Mouse (Mus musculus) ES-Bruce4 (cell line): ENCODE results near the gene Lrtm2.

ENCODE experiments used
- CTCF ChIP-seq: IDR thresholded peaks from one replicate; pipeline ENCODE4 v1.8.1; 2011; ENCODE audit warnings: low read depth, low read length
- POLR2A ChIP-seq: IDR thresholded peaks from one replicate; pipeline ENCODE4 v1.8.1; 2011; ENCODE audit warnings: low read length; ENCODE audit not compliant: insufficient read depth

GRCm38 (mm10) chr6:119350703-119351198 lies 20.2 kb upstream of the Lrtm2 start:
- TF ChIP-seq CTCF (no peak), POLR2A (no peak)
